Mouse (Mus musculus) ES-Bruce4 (cell line): ENCODE results near the gene Prl2a1.
"Not testable (repeated sequence)": the region's sequence is repeated elsewhere in the genome, so short reads cannot be mapped to it uniquely, and the experiment has no call there.

ENCODE experiments used
- CTCF ChIP-seq: IDR thresholded peaks from one replicate; pipeline ENCODE4 v1.8.1; 2011; ENCODE audit warnings: low read depth, low read length
- EP300 ChIP-seq: IDR thresholded peaks from 2 replicates; pipeline ENCODE4 v1.6.1; 2011; ENCODE audit warnings: low read depth, low read length; ENCODE audit not compliant: insufficient read depth
- POLR2A ChIP-seq: IDR thresholded peaks from one replicate; pipeline ENCODE4 v1.8.1; 2011; ENCODE audit warnings: low read length; ENCODE audit not compliant: insufficient read depth

DNA sequence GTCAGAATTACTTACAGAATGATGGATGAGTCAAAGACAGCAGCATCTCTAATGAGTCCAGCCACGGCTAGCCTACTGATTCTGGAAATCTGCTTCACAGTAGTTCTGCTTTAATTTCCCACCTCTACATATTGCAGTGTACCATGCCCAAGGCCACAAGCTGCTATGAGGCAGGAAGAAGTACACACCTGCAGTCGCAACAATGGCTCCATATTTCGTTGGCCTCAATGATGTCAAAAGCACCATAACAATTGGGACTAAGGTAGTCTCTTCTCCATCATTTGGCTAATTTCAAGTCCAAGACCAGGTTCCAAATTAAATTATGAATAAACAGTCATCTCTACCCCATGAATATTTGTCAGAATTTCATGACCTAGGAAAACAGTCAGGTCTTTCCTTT lies 20.8 kb upstream of the Prl2a1 start, which contains the start of gene Prl7c1:
- not testable (repeated sequence) for TF ChIP-seq CTCF, POLR2A, EP300
